Mouse (Mus musculus) midbrain, embryonic 15.5 days (tissue): ENCODE measurements around the gene Slc15a3. TPM values are rescaled to one million over a fixed set of nuclear protein-coding genes. Genes with fewer than 3 reads are reported as not detected.

ENCODE experiments used
- ATAC-seq: fragments of 200-750 bp; cut with Nextera tagmentation; replicated peaks from 2 replicates; pipeline ENCODE4 v1.8.0; 2017; ENCODE audit warnings: moderate TSS enrichment
- H3K27ac ChIP-seq: fragments of 300-500 bp; sonication (generic); 2 replicates; pipeline ENCODE4 v1.5.1; 2015; ENCODE audit warnings: mild to moderate bottlenecking, inconsistent platforms
- H3K27me3 ChIP-seq: fragments of 300-500 bp; sonication (generic); replicated peaks from 2 replicates; pipeline ENCODE4 v1.6.1; 2015; ENCODE audit warnings: inconsistent platforms
- H3K36me3 ChIP-seq: fragments of 300-500 bp; sonication (generic); replicated peaks from 2 replicates; pipeline ENCODE4 v1.6.1; 2015; ENCODE audit warnings: inconsistent platforms
- H3K4me1 ChIP-seq: fragments of 300-500 bp; sonication (generic); 2 replicates; pipeline ENCODE4 v1.6.1; 2015; ENCODE audit warnings: inconsistent platforms
- H3K4me2 ChIP-seq: fragments of 300-500 bp; sonication (generic); 2 replicates; pipeline ENCODE4 v1.6.1; 2015; ENCODE audit warnings: inconsistent platforms, mild to moderate bottlenecking, moderate library complexity
- H3K4me3 ChIP-seq: fragments of 300-500 bp; sonication (generic); 2 replicates; pipeline ENCODE4 v1.5.1; 2015; ENCODE audit warnings: mild to moderate bottlenecking, inconsistent platforms
- H3K9ac ChIP-seq: fragments of 300-500 bp; sonication (generic); 2 replicates; pipeline ENCODE4 v1.6.1; 2015; ENCODE audit warnings: mild to moderate bottlenecking, inconsistent platforms
- H3K9me3 ChIP-seq: fragments of 300-500 bp; sonication (generic); 2 replicates; pipeline ENCODE4 v1.6.1; 2016; ENCODE audit warnings: inconsistent platforms
- WGBS: fragments of 180-500 bp; shearing (Covaris S2); methylation state at CpG from one replicate; pipeline ENCODE4 v1.1.7; 2015; ENCODE audit warnings: mixed read lengths; 5-methylcytosine and 5-hydroxymethylcytosine counted together
- polyA plus RNA-seq: library from polyadenylated mRNA; unstranded; fragments of >200 nt; fragmentation: Nextera tagmentation; extraction: Ambion mirVana; gene quantifications from 2 replicates; pipeline ENCODE4 v1.2.1, GENCODE M21; 2015

Slc15a3 gene
- polyA plus RNA-seq, 1 experiment from 2014 or later, result 0.13 TPM

- no peaks in the 10 kb centered on the region for H3K9me3 ChIP-seq
- peaks cover 44% of the 10 kb centered on the region for H3K36me3 ChIP-seq
- H3K9ac ChIP-seq, result no peak overlapping the region
- 0 out of 2 replicates have a peak overlapping the region, but pooled peaks have one; percentile 15 for H3K27ac ChIP-seq
- H3K4me1 ChIP-seq, result no peaks in the 10 kb centered on the region
- peak; percentile 16 for ATAC-seq
- H3K27me3 ChIP-seq, result no peaks in the 10 kb centered on the region
- no peak overlapping the region for H3K4me2 ChIP-seq
- no peak overlapping the region for H3K4me3 ChIP-seq
- 54% methylated on average over 2 of the region's 2 CpGs for WGBS
Observed at GRCm38 (mm10) chr19:10856520-10856919, 17.0 kb downstream of the Slc15a3 start.

DNA sequence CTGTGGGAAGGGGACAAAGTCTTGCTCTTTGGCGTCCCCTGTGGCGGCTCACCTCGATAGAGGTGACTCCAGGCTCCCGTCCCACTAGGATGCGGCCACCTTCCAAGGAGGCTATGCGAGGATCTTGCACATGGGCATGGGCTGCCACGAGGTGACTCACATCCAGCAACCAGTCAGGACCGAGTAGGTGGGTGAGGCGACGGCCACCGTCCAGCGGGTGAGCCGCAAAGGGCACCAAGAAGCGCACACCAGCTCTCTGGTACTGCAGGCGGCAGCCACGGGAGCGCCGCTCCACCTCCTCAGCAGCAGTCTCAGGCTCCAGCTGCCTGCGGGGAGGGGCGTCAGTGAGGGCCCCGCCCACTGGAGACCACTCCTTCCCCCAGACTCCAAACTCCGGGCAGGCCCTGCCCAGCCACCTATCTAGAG lies 20.6 kb downstream of the Slc15a3 start:
- Histone ChIP-seq H3K27ac (no peak overlapping the region), H3K9me3 (no peaks in the 10 kb centered on the region), H3K4me2 (no peak overlapping the region), H3K36me3 (peaks cover 76% of the 10 kb centered on the region), H3K4me1 (no peaks in the 10 kb centered on the region), H3K4me3 (no peak overlapping the region), H3K9ac (no peak overlapping the region), H3K27me3 (no peaks in the 10 kb centered on the region)
- 58% methylated on average over 22 of the region's 22 CpGs for WGBS
- ATAC-seq, result no peak

GRCm38 (mm10) chr19:10866351-10866750 lies 26.8 kb downstream of the Slc15a3 start:
- ATAC-seq, result no peak
- peak overlapping the region; percentile 71; the same call in 1 of the 2 replicates for H3K4me2 ChIP-seq
- peaks cover 47% of the 10 kb centered on the region for H3K36me3 ChIP-seq
- H3K9ac ChIP-seq, result no peak overlapping the region
- H3K27ac ChIP-seq, result no peak overlapping the region
- H3K4me1 ChIP-seq, result peaks cover 32% of the 10 kb centered on the region
- no peaks in the 10 kb centered on the region for H3K9me3 ChIP-seq
- WGBS, result 92% methylated on average over 13 of the region's 13 CpGs
- no peak overlapping the region for H3K4me3 ChIP-seq
- no peaks in the 10 kb centered on the region for H3K27me3 ChIP-seq

DNA sequence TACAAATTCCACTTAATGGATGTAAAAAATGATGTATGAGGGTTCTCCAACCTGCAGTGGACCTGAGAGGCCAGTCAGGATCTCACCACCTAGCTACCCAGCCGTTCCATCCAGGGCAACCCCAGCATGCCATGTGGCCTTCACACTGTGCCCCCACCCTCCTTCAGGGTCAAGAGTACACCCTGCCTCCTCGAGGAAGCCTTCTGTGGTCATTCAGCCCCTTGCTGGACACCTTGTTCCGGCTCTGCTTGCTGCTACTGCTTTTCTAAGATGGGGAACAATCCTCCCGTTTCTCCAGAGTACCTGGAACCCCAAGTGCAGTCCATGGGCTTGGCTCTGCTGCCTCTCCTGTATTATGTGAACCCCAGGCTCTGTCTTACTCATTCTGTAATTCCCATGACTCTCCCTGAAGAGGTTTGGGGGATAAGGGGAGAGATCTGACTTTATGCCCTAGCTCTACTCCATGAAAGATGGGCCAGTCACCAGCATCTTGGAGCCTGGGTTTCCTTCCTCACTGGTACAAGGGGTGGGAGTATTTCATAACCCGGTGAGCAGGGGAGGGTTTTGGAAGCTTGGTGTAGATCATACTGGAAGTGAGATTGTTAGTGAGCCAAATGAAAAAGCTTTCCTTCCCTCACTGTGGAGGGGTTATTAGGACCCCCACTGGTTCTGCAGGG lies 28.6 kb downstream of the Slc15a3 start:
- Histone ChIP-seq H3K36me3 (peaks cover 51% of the 10 kb centered on the region), H3K4me3 (peak overlapping the region; percentile 76), H3K27me3 (no peaks in the 10 kb centered on the region), H3K9me3 (no peaks in the 10 kb centered on the region), H3K4me1 (peaks cover 32% of the 10 kb centered on the region), H3K4me2 (peak overlapping the region; percentile 71), H3K9ac (peak overlapping the region; percentile 93), H3K27ac (peak overlapping the region; percentile 91)
- WGBS, result 20% methylated on average over 5 of the region's 5 CpGs
- ATAC-seq, result no peak

DNA sequence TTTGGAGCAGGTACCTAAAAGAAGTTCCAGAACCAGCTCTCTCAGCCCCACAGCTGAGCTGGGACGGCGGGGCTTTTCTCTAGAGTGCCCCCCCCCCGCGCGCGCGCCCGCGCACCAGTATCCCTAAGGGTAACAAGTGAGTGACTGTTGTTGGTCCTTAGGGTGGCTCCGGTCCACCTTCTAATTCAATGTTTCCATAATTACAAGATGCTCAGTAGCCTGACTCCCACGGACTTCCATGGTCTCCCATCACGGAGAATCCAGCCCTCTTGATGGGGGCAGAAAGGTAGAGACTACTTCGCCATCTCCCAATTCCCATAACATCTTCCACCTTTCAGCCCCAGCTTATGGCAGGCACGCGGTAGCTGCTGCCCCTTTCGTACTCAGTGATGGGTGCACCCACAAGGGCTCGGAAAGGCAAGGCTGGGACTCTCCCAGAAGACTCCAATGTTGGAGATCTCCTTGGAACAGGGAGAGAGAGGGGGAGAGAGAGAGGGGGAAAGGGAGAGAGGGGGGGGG lies 29.2 kb downstream of the Slc15a3 start:
- ATAC-seq, result peak; percentile 44
- H3K36me3 ChIP-seq, result peaks cover 51% of the 10 kb centered on the region
- H3K27ac ChIP-seq, result peak overlapping the region; percentile 91
- no peaks in the 10 kb centered on the region for H3K27me3 ChIP-seq
- H3K4me1 ChIP-seq, result peaks cover 32% of the 10 kb centered on the region
- H3K4me2 ChIP-seq, result peak overlapping the region; percentile 71
- peak overlapping the region; percentile 93 for H3K9ac ChIP-seq
- H3K9me3 ChIP-seq, result no peaks in the 10 kb centered on the region
- peak overlapping the region; percentile 76 for H3K4me3 ChIP-seq
- WGBS, result under 1% methylated on average over 17 of the region's 17 CpGs

DNA sequence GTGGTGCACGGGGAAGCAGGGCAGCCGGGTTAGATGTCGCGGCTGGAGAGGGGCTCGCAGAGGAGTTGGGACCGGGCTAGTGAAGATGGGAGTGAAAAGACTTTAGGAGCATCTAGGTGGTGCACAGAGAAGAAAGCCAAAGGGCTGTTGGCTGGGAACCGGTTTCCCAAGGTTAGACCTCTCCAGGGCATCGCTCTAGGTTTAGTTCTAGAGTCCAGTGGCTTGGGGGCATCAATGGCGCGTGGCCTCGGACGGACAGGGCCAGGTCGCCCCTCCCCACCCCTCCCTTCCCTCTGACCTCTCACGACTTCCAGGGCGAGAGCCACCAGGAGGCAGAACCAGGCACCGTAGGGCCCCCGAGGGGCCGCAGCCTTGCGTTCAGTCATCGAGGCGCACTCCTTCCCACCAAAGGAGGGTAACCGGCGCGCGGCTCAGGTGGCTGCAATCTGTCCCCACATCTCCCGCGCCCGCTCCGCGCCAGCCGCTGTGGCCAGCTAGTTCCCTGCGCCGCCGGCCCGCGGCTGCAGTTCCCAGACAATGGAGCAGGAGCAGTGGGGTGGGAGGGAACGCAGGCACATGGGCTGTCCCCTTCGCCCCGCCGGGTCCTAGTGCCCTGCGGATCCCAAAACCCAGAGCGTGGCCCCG lies 29.8 kb downstream of the Slc15a3 start:
- Histone ChIP-seq H3K4me3 (peak overlapping the region; percentile 76), H3K36me3 (peaks cover 51% of the 10 kb centered on the region), H3K4me1 (peaks cover 32% of the 10 kb centered on the region), H3K9ac (peak overlapping the region; percentile 93), H3K4me2 (peak overlapping the region; percentile 71), H3K27me3 (no peaks in the 10 kb centered on the region), H3K27ac (peak overlapping the region; percentile 91), H3K9me3 (no peaks in the 10 kb centered on the region)
- ATAC-seq, result peak; percentile 96
- WGBS, result under 1% methylated on average over 41 of the region's 43 CpGs

DNA sequence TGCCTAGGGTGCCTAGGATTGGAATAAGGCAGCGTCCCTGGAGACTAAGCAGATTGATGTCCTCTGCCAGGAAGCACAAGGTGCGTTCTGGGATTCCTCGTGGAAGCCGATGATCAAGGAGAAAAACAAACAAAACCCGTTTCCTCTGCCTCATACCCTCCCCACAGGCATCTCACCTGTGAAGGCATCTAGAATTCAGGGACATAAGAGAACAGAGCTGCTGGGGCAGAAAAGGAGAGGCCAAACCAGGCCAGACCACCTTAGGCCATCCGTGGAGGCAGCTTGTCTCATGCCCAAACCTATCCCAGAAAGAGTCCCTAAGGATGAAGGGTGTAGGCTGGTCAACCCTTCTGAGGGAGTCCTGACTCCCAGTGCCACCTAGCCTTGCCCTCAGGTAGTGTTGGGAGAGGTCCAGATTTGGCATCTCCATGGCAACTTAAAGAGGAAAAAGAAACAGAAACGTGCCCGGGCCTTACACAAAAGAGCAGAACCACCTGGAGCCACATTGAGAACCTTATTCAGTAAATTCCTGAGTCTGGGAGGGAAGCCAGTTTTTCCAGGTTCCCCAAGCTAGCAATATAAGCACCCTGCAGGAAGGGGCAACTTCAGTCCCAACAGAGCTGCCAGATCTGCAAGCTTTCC lies 30.5 kb downstream of the Slc15a3 start, which contains the start of gene Tmem132a:
Gene Tmem132a, minus strand, starts transcription at position 55 of the 642 bp plus-strand sequence.
- Histone ChIP-seq H3K4me1 (peaks cover 32% of the 10 kb centered on the region), H3K4me3 (peak within 1 kb of the TSS; percentile 76), H3K27me3 (no peaks in the 10 kb centered on the region), H3K9ac (peak within 1 kb of the TSS; percentile 93), H3K9me3 (no peaks in the 10 kb centered on the region), H3K4me2 (peak within 1 kb of the TSS; percentile 71), H3K36me3 (peaks cover 44% of the 10 kb centered on the region), H3K27ac (peak within 1 kb of the TSS; percentile 91)
- peak; percentile 53 for ATAC-seq
- WGBS, result 2% methylated on average over 8 of the region's 8 CpGs

DNA sequence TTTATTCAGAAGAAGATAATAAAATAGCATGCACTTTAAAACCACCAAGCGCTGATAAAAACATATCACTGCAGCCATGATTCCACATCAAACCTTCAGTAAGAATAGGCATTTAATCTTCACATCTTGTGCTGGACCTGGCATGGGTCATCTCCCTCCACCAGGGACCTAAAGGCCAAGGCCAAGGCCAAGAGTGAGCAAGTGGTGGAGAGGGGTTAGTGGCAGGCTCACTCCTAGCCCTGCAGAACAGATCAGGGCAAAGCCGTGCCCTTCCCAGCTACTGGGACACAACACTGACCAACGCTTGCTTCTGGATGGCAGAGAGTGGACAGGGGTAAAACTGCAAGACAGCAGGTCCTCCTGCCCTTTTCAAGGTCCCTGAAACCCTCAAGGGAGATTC lies 31.1 kb downstream of the Slc15a3 start:
- 88% methylated on average over 3 of the region's 3 CpGs for WGBS
- no peaks in the 10 kb centered on the region for H3K27me3 ChIP-seq
- H3K9me3 ChIP-seq, result no peaks in the 10 kb centered on the region
- H3K36me3 ChIP-seq, result peaks cover 37% of the 10 kb centered on the region
- H3K9ac ChIP-seq, result no peak overlapping the region
- H3K27ac ChIP-seq, result peak overlapping the region; percentile 91; the same call in 1 of the 2 replicates
- ATAC-seq, result no peak
- no peak overlapping the region for H3K4me2 ChIP-seq
- no peak overlapping the region for H3K4me3 ChIP-seq
- H3K4me1 ChIP-seq, result peaks cover 29% of the 10 kb centered on the region

- ATAC-seq, result no peak
- peaks cover 26% of the 10 kb centered on the region for H3K4me1 ChIP-seq
- no peak overlapping the region for H3K27ac ChIP-seq
Observed at GRCm38 (mm10) chr19:10871328-10871961, 31.9 kb downstream of the Slc15a3 start.

DNA sequence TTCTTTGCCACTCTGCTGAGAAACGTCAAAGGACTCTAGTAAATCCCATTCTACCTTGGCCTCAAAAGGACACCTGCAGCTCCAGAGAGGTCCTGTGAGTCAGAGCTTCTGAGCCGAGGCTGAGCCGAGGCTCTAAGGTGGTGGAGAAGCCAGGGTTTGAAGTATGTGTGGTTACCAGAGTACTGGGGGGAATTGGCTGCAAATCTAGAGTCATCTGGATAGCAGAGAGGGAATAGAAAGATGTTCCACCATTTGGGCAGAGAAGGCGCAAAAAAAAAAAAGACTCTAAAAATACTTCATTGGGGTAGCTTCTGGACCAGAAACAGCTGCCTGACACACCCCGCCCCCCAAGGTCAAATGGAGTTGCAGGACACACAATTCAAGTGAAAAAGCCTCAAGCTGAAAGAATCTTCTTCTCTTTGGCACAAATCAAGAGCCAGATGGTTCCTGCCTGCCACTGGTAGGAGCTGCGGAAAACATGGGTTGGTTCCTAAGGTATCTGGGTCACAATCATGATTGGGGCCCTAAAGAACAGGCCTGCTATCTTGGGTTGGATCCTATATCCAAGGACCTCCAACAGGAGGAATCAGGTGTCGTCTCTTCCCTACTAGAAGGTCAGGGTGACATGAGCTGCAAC lies 38.8 kb downstream of the Slc15a3 start:
- Histone ChIP-seq H3K27ac (no peak overlapping the region), H3K4me2 (no peak overlapping the region), H3K9me3 (no peaks in the 10 kb centered on the region), H3K36me3 (peaks cover 9% of the 10 kb centered on the region; the same call in 1 of the 2 replicates), H3K4me1 (peaks cover 27% of the 10 kb centered on the region), H3K9ac (no peak overlapping the region), H3K27me3 (no peaks in the 10 kb centered on the region), H3K4me3 (no peak overlapping the region)
- 92% methylated on average over 7 of the region's 7 CpGs for WGBS
- ATAC-seq, result no peak

More at GRCm38 (mm10) chr19:10871328-10871961, 31.9 kb downstream of the Slc15a3 start:
- H3K27me3 ChIP-seq, result no peaks in the 10 kb centered on the region
- no peaks in the 10 kb centered on the region for H3K9me3 ChIP-seq
- no peak overlapping the region for H3K9ac ChIP-seq
- H3K4me3 ChIP-seq, result no peak overlapping the region
- H3K4me2 ChIP-seq, result no peak overlapping the region
- WGBS, result 81% methylated on average over 14 of the region's 14 CpGs
- peaks cover 33% of the 10 kb centered on the region for H3K36me3 ChIP-seq

- no peak for ATAC-seq
- Histone ChIP-seq H3K9ac (peak overlapping the region; percentile 78), H3K27ac (peak overlapping the region; percentile 99), H3K4me1 (peaks cover 27% of the 10 kb centered on the region), H3K4me3 (peak overlapping the region; percentile 48), H3K4me2 (peak overlapping the region; percentile 94), H3K27me3 (no peaks in the 10 kb centered on the region), H3K9me3 (no peaks in the 10 kb centered on the region), H3K36me3 (no peaks in the 10 kb centered on the region)
- 43% methylated on average over 6 of the region's 7 CpGs for WGBS
Observed at GRCm38 (mm10) chr19:10880085-10880974, 40.8 kb downstream of the Slc15a3 start.
